Mouse (Mus musculus) liver, embryonic 14.5 days (tissue): ENCODE results near the gene Scml4.

Experiments used
- CTCF ChIP-seq: IDR thresholded peaks from 2 replicates; pipeline ENCODE4 v1.5.1; 2016; ENCODE audit warnings: antibody characterized with exemption, low read depth, control low read depth
- EP300 ChIP-seq: IDR thresholded peaks from 2 replicates; pipeline ENCODE4 v1.6.1; 2016; ENCODE audit warnings: antibody characterized with exemption, low read depth

DNA sequence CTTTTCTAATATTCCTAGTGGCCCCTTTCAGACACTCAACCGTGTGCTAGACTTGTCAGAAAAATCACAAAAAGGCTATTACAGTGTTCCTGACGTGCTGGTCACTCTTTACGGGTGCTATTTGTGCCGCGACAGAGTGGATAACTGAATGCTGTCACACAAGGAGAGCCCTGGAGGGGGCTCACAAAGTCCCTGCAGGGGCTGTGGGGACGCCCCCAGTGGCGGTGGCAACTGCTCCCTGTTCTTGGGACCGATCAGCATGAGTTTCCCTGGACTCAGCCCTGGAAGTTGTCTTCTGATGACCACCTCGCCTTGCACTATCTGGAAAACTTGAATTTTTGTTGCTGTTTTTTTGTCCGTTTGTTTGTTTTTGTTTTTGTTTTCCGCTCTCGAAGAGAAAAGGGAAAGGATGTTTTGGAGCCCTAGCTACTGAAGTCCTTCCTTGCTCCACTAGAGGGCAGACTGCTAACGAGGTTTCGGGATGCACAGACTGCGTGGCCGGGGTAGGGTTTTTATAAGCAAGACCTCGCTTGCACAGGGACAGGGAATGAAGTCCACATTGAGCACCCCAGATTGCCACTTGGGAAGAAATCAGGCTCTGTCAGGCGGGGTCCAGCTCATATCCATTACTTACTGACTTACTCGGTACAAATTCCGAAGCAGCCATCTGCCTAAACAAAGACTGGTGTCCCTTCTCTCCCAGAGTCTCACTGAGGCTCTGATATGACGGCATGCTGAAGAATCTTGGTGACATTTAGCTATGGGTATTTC, 97.9 kb downstream of the Scml4 start:
- TF ChIP-seq CTCF (peak; percentile 82), EP300 (no peak)
